Mouse (Mus musculus) bone marrow macrophage, adult 2 months (primary cell): ENCODE results near the gene Sf3a3.
"Not testable (repeated sequence)": the region's sequence is repeated elsewhere in the genome, so short reads cannot be mapped to it uniquely, and the experiment has no call there.

Source experiments
- CTCF ChIP-seq: IDR thresholded peaks from 2 replicates; pipeline ENCODE4 v1.5.1; 2012; ENCODE audit warnings: low read depth, mild to moderate bottlenecking, low read length, moderate library complexity
- POLR2A ChIP-seq: IDR thresholded peaks from 2 replicates; pipeline ENCODE4 v1.6.1; 2012; ENCODE audit warnings: mild to moderate bottlenecking, low read depth, low read length, borderline replicate concordance

GRCm38 (mm10) chr4:124713850-124714249 is 726 bp upstream of the Sf3a3 start:
- not testable (repeated sequence) for TF ChIP-seq CTCF, POLR2A
